Mouse (Mus musculus) testis, adult 2 months (tissue): ENCODE results near the gene Adgra3.

Experiments
- CTCF ChIP-seq: fragments of 200-500 bp; IDR thresholded peaks from 2 replicates; pipeline ENCODE4 v1.5.1; 2012; ENCODE audit warnings: low read depth, mild to moderate bottlenecking, inconsistent platforms, low read length, moderate library complexity; ENCODE audit not compliant: control insufficient read depth, insufficient read depth, insufficient replicate concordance
- POLR2A ChIP-seq: fragments of 200-500 bp; IDR thresholded peaks from 2 replicates; pipeline ENCODE4 v1.6.1; 2012; ENCODE audit warnings: low read depth, mild to moderate bottlenecking, inconsistent platforms, low read length, moderate library complexity; ENCODE audit not compliant: control insufficient read depth

- TF ChIP-seq POLR2A (no peak), CTCF (no peak)
Observed at GRCm38 (mm10) chr5:50015147-50015697, 43.6 kb downstream of the Adgra3 start.
